Mouse (Mus musculus) cerebellum, adult 9-10 months (tissue): ENCODE results near the gene Uevld.
A peak's percentile ranks its signal among the peaks of the same experiment; 100 is the strongest.
"Not testable (repeated sequence)": the region's sequence is repeated elsewhere in the genome, so short reads cannot be mapped to it uniquely, and the experiment has no call there.

Experiments
- DNase-seq: peaks from one replicate; pipeline ENCODE4 v3.0.0; 2022

The Uevld gene

GRCm38 (mm10) chr7:46957831-46958691, at the start of gene Uevld:
Gene Uevld (minus strand): TSS chr7:46958527.
- peak; percentile 96 for DNase-seq

GRCm38 (mm10) chr7:47007818-47008167, 49.5 kb upstream of the Uevld start:
- DNase-seq: no peak

GRCm38 (mm10) chr7:47007109-47007780, 48.9 kb upstream of the Uevld start:
- DNase-seq: peak; percentile 73

- no peak for DNase-seq
Measured at GRCm38 (mm10) chr7:47003411-47004115, 45.2 kb upstream of the Uevld start.

DNA sequence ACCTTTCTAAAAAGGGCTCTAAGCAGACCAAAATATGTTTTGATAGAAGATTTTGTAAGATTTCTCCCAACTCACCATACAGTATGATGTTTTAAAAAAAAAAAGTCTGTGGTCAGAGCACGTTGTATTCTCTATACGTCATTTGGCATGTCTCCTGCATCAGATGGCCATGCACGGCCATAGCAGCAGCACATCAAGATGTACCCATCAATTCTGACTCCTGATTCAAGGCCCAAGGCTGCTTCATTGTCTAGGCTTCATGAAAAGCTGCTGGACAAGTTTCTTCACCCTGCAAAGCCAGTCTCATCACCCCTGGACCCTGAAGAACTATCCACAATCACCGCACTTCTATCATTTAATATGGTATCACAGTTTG, 43.6 kb upstream of the Uevld start:
- DNase-seq: no peak

GRCm38 (mm10) chr7:47001125-47001899, 43.0 kb upstream of the Uevld start:
- DNase-seq: no peak

- no peak for DNase-seq
Measured at GRCm38 (mm10) chr7:47000644-47000983, 42.3 kb upstream of the Uevld start.

DNA sequence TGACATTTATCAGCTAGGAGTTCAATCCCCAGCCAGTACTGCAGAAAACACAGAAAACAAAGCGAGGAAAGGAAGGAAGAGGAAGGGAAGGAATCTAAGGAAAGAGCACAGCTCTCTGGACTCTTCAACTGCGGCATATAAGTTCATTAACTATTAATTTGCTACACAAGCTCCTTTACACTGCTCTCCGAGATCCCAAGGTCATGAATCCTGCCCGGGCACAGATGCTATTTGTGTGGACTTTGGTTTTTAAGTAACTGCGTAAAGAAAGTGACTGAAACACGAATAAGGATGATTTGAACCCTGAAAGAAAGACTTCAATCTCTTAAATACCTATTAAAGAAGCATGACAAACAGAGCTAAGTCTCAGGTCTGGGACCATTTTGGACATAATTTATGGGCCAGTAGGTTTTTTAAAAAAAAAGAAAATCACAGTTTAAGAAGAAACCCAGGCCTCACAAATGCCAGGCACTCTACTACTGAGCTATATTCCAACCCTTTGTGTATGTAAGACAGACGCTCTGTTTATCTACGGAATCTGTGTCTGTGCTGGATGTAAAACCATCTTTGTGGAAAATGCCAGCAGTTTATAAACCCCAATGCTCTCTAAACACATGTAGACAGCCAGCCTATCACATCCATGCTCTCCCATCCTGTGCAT, 41.8 kb upstream of the Uevld start:
- DNase-seq: no peak

DNA sequence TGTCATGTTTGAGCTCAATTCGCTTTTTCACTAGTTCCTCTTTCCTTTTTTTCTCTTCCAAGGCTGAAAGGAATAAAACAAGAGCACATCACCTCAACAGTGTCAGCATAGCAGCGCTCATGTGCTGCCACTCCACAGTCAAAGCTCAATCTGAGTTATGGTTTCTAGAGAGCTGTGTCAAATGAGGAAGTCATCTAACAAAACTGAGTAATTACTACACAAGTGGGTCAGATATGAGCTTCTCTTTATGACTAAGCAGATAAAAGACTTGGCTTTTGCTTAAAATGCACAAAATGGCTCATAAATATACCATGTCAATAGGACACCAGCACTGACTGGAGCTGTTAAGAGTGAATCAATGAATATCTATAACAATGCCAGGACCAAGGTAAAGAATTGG, 40.6 kb upstream of the Uevld start:
- peak; percentile 12 for DNase-seq

DNA sequence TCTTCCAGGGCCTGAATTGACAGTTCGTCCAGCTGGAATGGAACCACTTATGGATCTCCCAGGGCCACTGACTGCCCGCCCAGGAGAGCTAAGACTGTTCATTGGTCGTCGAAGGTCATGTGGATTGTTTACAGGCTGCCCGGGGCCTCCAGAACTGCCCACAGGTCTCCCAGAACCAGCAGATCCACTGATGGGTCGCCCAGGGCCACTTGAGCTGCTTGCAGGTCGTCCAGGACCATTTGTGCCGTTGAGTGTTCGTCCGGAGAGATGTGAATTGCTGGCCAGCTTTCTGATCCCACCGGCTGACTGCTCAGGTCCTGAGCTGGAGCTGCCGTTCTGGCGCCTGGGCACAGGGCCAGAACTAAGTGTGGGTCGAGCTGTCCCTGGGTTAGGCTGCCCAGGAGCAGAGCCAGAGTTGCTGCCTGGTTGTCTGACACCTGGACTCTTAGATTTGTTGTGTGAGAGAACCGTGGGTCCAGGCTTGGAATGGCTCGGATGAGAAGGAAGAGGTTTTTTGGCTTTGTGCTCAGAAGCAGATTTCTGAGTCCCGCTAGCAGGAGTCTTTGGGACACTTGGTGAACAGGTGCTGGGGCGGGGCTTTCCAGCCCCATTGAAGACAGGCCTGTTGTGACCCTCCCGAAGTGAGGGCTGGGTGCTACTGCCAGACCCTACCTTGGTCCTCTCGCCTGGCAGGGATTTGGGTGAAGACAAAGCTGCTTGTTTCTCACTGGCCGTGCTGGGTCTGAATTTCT, 39.5 kb upstream of the Uevld start:
- peak; percentile 83 for DNase-seq

- DNase-seq: peak; percentile 32
Measured at GRCm38 (mm10) chr7:46997008-46997407, 38.7 kb upstream of the Uevld start.

- no peak for DNase-seq
Measured at GRCm38 (mm10) chr7:46995558-46995957, 37.2 kb upstream of the Uevld start.

- DNase-seq: no peak
Measured at GRCm38 (mm10) chr7:46993079-46993478, 34.8 kb upstream of the Uevld start.

DNA sequence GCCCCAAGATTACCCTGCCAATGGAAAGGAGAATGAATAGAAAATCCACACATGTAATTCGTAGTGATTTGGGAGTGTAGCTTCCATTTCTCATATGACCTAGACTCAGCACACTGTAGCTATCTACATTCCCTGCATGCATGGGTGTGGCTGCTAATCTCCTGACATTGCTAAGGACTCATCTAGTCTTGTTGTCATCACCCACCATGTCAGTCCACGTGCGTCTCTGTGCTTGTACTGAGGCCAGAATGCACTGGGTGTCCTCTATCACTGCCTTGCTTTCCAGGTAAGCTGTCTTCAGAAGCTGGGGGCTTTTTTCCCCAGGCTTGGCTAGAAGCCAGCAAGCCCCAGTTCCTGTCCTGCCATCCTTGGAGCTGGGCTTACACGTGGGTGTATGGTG, 31.1 kb upstream of the Uevld start:
- DNase-seq: not testable (repeated sequence)

GRCm38 (mm10) chr7:46987073-46987472, 28.7 kb upstream of the Uevld start:
- DNase-seq: peak; percentile 35

DNA sequence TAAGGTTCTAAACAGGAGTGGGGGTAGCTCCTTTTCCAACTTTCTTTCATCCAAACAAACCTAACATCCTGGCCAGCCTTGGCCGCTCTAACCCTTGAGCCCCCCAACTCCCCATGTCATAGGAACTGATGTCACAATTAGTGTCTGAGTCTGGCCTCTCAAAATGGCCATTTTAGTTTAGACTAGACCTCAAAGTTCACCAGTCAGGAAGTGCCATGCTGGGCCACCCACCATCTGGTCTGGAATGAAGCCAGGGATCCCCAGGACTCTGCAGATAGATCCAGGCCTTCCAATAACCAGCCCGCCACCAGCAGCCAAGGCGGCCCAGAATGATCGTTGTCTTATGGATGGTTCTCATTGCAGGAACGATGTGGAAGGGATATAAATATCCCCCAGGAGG, 28.3 kb upstream of the Uevld start:
- DNase-seq: peak; percentile 69

DNA sequence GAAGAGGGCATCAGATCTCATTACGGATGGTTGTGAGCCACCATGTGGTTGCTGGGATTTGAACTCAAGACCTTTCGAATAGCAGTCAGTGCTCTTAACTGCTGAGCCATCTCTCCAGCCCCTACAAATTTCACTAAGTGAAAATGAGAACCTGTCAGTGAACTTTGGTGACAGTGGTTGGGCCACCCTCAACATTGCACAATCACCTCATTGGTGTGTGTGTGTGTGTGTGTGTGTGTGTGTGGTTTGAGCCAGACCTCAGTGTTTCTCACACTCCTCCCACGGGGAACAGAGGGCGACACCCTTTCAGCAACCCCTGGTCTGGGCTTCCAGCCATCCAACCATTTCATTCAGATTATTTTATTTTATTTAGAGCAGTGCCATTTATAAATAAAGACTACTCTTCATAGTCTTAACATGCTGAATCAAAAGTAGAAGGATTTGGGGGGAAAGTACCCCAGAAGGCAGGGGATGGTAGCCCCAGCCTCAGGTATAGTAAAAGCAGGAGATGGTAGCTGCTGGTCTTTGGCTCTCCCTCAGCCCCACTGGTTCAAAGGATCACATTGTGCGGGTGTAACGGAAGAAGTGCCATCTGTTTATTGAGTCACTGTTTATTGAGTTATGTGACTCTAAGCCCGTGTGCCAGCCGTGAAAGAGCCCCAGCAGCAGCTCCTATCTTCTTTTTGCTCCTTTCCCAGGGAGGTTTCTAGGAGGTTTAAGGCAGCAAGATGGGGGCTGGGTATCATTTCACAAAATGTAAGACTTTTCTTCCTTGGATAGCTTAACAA, 27.6 kb upstream of the Uevld start:
- DNase-seq: peak; percentile 66

- DNase-seq: no peak
Measured at GRCm38 (mm10) chr7:46983280-46983679, 25.0 kb upstream of the Uevld start, which contains the start of gene Gm9999. Gene Gm9999 (plus strand): TSS chr7:46983580.

- DNase-seq: no peak
Measured at GRCm38 (mm10) chr7:46975456-46975855, 17.1 kb upstream of the Uevld start.

DNA sequence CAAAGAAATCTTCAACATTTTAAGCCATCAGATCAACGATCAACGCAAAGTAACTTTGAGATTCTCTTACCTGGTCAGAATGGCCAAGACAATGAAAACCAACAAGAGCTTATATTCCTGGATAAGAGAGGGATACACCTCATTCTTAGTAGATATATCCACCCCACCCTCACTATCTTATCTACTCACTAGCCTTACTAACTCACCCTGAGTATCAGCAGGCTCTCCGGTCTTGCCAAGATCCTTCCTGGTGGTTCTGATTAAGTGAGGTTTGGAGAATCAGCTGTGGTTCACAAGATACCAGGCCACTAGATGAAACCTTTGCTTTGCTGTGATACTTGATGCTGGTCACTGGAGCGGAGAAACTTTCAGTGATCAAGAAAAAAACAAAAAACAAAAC, 16.3 kb upstream of the Uevld start:
- DNase-seq: no peak

- DNase-seq: no peak
Measured at GRCm38 (mm10) chr7:46969898-46970297, 11.6 kb upstream of the Uevld start.
